Mouse (Mus musculus) small intestine, adult 2 months (tissue): ENCODE results near the gene Asic5.

Experiments
- CTCF ChIP-seq: fragments of 200-500 bp; IDR thresholded peaks from 2 replicates; pipeline ENCODE4 v1.5.1; 2012; ENCODE audit warnings: low read depth, mild to moderate bottlenecking, control low read depth, inconsistent platforms, low read length, moderate library complexity, mixed read lengths; ENCODE audit not compliant: insufficient replicate concordance, insufficient read length; ENCODE audit errors: extremely low read depth
- POLR2A ChIP-seq: fragments of 200-500 bp; IDR thresholded peaks from 2 replicates; pipeline ENCODE4 v1.6.1; 2012; ENCODE audit warnings: low read depth, mild to moderate bottlenecking, control low read depth, inconsistent platforms, low read length, moderate library complexity

- TF ChIP-seq CTCF = no peak
- TF ChIP-seq POLR2A = no peak
Measured at GRCm38 (mm10) chr3:82057201-82057600, 75.1 kb downstream of the Asic5 start.
